Mouse (Mus musculus) ES-Bruce4 (cell line): ENCODE data around the gene Nanos2. TPM values are rescaled to one million over a fixed set of nuclear protein-coding genes. Genes with fewer than 3 reads are reported as not detected.

Source experiments
- H3K27ac ChIP-seq: 2 replicates; pipeline ENCODE4 v1.5.1; 2012; ENCODE audit warnings: low read length, inconsistent platforms; ENCODE audit not compliant: insufficient read depth
- H3K27me3 ChIP-seq: 2 replicates; pipeline ENCODE4 v1.6.1; 2012; ENCODE audit warnings: mild to moderate bottlenecking, low read length, inconsistent platforms; ENCODE audit not compliant: control insufficient read depth, poor library complexity, insufficient read depth, severe bottlenecking
- H3K36me3 ChIP-seq: 2 replicates; pipeline ENCODE4 v1.6.1; 2012; ENCODE audit warnings: inconsistent platforms, mild to moderate bottlenecking, low read length, moderate library complexity; ENCODE audit not compliant: control insufficient read depth, poor library complexity, insufficient read depth, severe bottlenecking
- H3K4me1 ChIP-seq: one replicate; pipeline ENCODE4 v1.8.1; 2011; ENCODE audit warnings: low read length; ENCODE audit not compliant: control insufficient read depth, insufficient read depth
- H3K4me3 ChIP-seq: 2 replicates; pipeline ENCODE4 v1.5.1; 2011; ENCODE audit warnings: low read depth, mild to moderate bottlenecking, low read length
- H3K9ac ChIP-seq: 2 replicates; pipeline ENCODE4 v1.6.1; 2012; ENCODE audit warnings: low read depth, mild to moderate bottlenecking, inconsistent platforms; ENCODE audit not compliant: poor library complexity, severe bottlenecking
- H3K9me3 ChIP-seq: replicated peaks from 2 replicates; pipeline ENCODE4 v1.6.1; 2012; ENCODE audit warnings: mild to moderate bottlenecking, low read length, inconsistent platforms; ENCODE audit not compliant: control insufficient read depth, poor library complexity, insufficient read depth, severe bottlenecking
- CTCF ChIP-seq: IDR thresholded peaks from one replicate; pipeline ENCODE4 v1.8.1; 2011; ENCODE audit warnings: low read depth, low read length
- EP300 ChIP-seq: IDR thresholded peaks from 2 replicates; pipeline ENCODE4 v1.6.1; 2011; ENCODE audit warnings: low read depth, low read length; ENCODE audit not compliant: insufficient read depth
- POLR2A ChIP-seq: IDR thresholded peaks from one replicate; pipeline ENCODE4 v1.8.1; 2011; ENCODE audit warnings: low read length; ENCODE audit not compliant: insufficient read depth
- polyA plus RNA-seq: library from polyadenylated mRNA; stranded (reverse); fragments of >200 nt; gene quantifications from 2 replicates; pipeline ENCODE4 v1.2.4, GENCODE M21; 2011; ENCODE audit warnings: low read depth; ENCODE audit not compliant: missing spikeins, insufficient read depth, insufficient read length

Nanos2 gene
- not detected in 2 replicates for polyA plus RNA-seq

- Histone ChIP-seq H3K4me1 (no peaks in the 10 kb centered on the region), H3K27me3 (no peaks in the 10 kb centered on the region), H3K4me3 (no peak within 1 kb of the TSS), H3K9ac (no peak within 1 kb of the TSS), H3K36me3 (no peaks in the 10 kb centered on the region), H3K27ac (no peak within 1 kb of the TSS), H3K9me3 (no peaks in the 10 kb centered on the region)
- TF ChIP-seq EP300 (no peak), CTCF (no peak), POLR2A (no peak)
Observed at GRCm38 (mm10) chr7:18987100-18987499, at the start of gene Nanos2. Nanos2 (plus strand) TSS chr7:18987400.

- Histone ChIP-seq H3K27me3 (no peaks in the 10 kb centered on the region), H3K4me3 (peak overlapping the region; percentile 21; the same call in 1 of the 2 replicates), H3K4me1 (peaks cover 7% of the 10 kb centered on the region), H3K9me3 (no peaks in the 10 kb centered on the region), H3K9ac (no peak overlapping the region), H3K27ac (no peak overlapping the region), H3K36me3 (no peaks in the 10 kb centered on the region)
- no peak for TF ChIP-seq POLR2A
- no peak for TF ChIP-seq CTCF
- TF ChIP-seq EP300: peak; percentile 78
Observed at GRCm38 (mm10) chr7:18942376-18942775, 44.8 kb upstream of the Nanos2 start.

- no peaks in the 10 kb centered on the region for H3K36me3 ChIP-seq
- H3K4me3 ChIP-seq: no peak overlapping the region
- H3K9ac ChIP-seq: no peak overlapping the region
- H3K9me3 ChIP-seq: no peaks in the 10 kb centered on the region
- H3K4me1 ChIP-seq: peaks cover 7% of the 10 kb centered on the region
- no peak overlapping the region for H3K27ac ChIP-seq
- no peaks in the 10 kb centered on the region for H3K27me3 ChIP-seq
- no peak for TF ChIP-seq CTCF
Observed at GRCm38 (mm10) chr7:18942815-18943214, 44.4 kb upstream of the Nanos2 start.

GRCm38 (mm10) chr7:18948151-18948550 is 39.0 kb upstream of the Nanos2 start:
- H3K27ac ChIP-seq: peak overlapping the region; percentile 63
- H3K9me3 ChIP-seq: no peaks in the 10 kb centered on the region
- H3K4me1 ChIP-seq: peaks cover 12% of the 10 kb centered on the region
- peak; percentile 97 for TF ChIP-seq EP300
- no peak for TF ChIP-seq POLR2A
- no peak overlapping the region for H3K9ac ChIP-seq
- H3K4me3 ChIP-seq: no peak overlapping the region
- no peaks in the 10 kb centered on the region for H3K27me3 ChIP-seq
- H3K36me3 ChIP-seq: no peaks in the 10 kb centered on the region

- H3K9me3 ChIP-seq: no peaks in the 10 kb centered on the region
- TF ChIP-seq EP300 (peak; percentile 74), POLR2A (no peak)
- no peaks in the 10 kb centered on the region for H3K27me3 ChIP-seq
- no peaks in the 10 kb centered on the region for H3K36me3 ChIP-seq
- H3K4me3 ChIP-seq: no peak overlapping the region
- H3K27ac ChIP-seq: no peak overlapping the region
- no peak overlapping the region for H3K9ac ChIP-seq
- peaks cover 12% of the 10 kb centered on the region for H3K4me1 ChIP-seq
Observed at GRCm38 (mm10) chr7:18949781-18950522, 37.2 kb upstream of the Nanos2 start.

- H3K27me3 ChIP-seq: no peaks in the 10 kb centered on the region
- no peak overlapping the region for H3K27ac ChIP-seq
- H3K36me3 ChIP-seq: no peaks in the 10 kb centered on the region
- H3K4me3 ChIP-seq: peak overlapping the region; percentile 40
- no peak for TF ChIP-seq POLR2A
- TF ChIP-seq EP300: no peak
- no peak overlapping the region for H3K9ac ChIP-seq
- H3K9me3 ChIP-seq: no peaks in the 10 kb centered on the region
- peaks cover 12% of the 10 kb centered on the region for H3K4me1 ChIP-seq
Observed at GRCm38 (mm10) chr7:18950523-18951315, 36.5 kb upstream of the Nanos2 start.
